Mouse (Mus musculus) lung, postnatal 0 days (tissue): ENCODE data around the gene Tcf7l2. TPM values are rescaled to one million over a fixed set of nuclear protein-coding genes. Genes with fewer than 3 reads are reported as not detected.

Experiments
- ATAC-seq: fragments of 200-750 bp; cut with Nextera tagmentation; 2 replicates; pipeline ENCODE4 v1.8.0; 2017; ENCODE audit warnings: moderate library complexity
- DNase-seq: peaks from one replicate; pipeline ENCODE4 v3.0.0-alpha.2; 2016; ENCODE audit warnings: low spot score
- H3K27ac ChIP-seq: fragments of 300-500 bp; sonication (generic); 2 replicates; pipeline ENCODE4 v1.5.1; 2014; ENCODE audit warnings: antibody characterized with exemption, mild to moderate bottlenecking, low read length, mixed read lengths
- H3K27me3 ChIP-seq: fragments of 300-500 bp; sonication (generic); replicated peaks from 2 replicates; pipeline ENCODE4 v1.6.1; 2014; ENCODE audit warnings: low read length, mixed read lengths; ENCODE audit not compliant: insufficient read depth
- H3K36me3 ChIP-seq: fragments of 300-500 bp; sonication (generic); 2 replicates; pipeline ENCODE4 v1.6.1; 2014; ENCODE audit warnings: low read length, mixed read lengths; ENCODE audit not compliant: insufficient read depth
- H3K4me1 ChIP-seq: fragments of 300-500 bp; sonication (generic); 2 replicates; pipeline ENCODE4 v1.6.1; 2014; ENCODE audit warnings: antibody characterized with exemption, low read depth, low read length, mixed read lengths; ENCODE audit not compliant: insufficient read depth
- H3K4me2 ChIP-seq: fragments of 300-500 bp; sonication (generic); replicated peaks from 2 replicates; pipeline ENCODE4 v1.6.1; 2014; ENCODE audit warnings: low read depth, mild to moderate bottlenecking, low read length, moderate library complexity, mixed read lengths
- H3K4me3 ChIP-seq: fragments of 300-500 bp; sonication (generic); 2 replicates; pipeline ENCODE4 v1.5.1; 2014; ENCODE audit warnings: low read depth, low read length
- H3K9ac ChIP-seq: fragments of 300-500 bp; sonication (generic); replicated peaks from 2 replicates; pipeline ENCODE4 v1.6.1; 2014; ENCODE audit warnings: low read depth, mild to moderate bottlenecking
- H3K9me3 ChIP-seq: fragments of 300-500 bp; sonication (generic); 2 replicates; pipeline ENCODE4 v1.6.1; 2016; ENCODE audit warnings: low read length, mixed read lengths
- CTCF ChIP-seq: IDR thresholded peaks from 2 replicates; pipeline ENCODE4 v1.5.1; 2016; ENCODE audit warnings: antibody characterized with exemption, mild to moderate bottlenecking
- EP300 ChIP-seq: IDR thresholded peaks from 2 replicates; pipeline ENCODE4 v1.6.1; 2016; ENCODE audit warnings: antibody characterized with exemption, mild to moderate bottlenecking, control low read depth
- WGBS: fragments of 180-500 bp; shearing (Covaris S2); extraction: QIAGEN DNeasy Blood & Tissue Kit; methylation state at CpG from one replicate; pipeline ENCODE4 v1.1.7; 2014; 5-methylcytosine and 5-hydroxymethylcytosine counted together
- polyA plus RNA-seq: library from polyadenylated mRNA; unstranded; fragments of >200 nt; fragmentation: Nextera tagmentation; extraction: Ambion mirVana; gene quantifications from 2 replicates; pipeline ENCODE4 v1.2.1, GENCODE M21; 2015

Gene Tcf7l2
- polyA plus RNA-seq, 1 experiment from 2014 or later: 44.4 TPM

GRCm38 (mm10) chr19:55791293-55791692 is 49.7 kb downstream of the Tcf7l2 start:
- Histone ChIP-seq H3K27ac (no peak overlapping the region), H3K4me1 (peaks cover 15% of the 10 kb centered on the region), H3K27me3 (no peaks in the 10 kb centered on the region), H3K4me3 (no peak overlapping the region), H3K36me3 (no peaks in the 10 kb centered on the region), H3K4me2 (no peak overlapping the region), H3K9ac (no peak overlapping the region), H3K9me3 (no peaks in the 10 kb centered on the region)
- WGBS: 62% methylated on average over 6 of the region's 6 CpGs
- TF ChIP-seq EP300 (no peak), CTCF (no peak)
- ATAC-seq (no peak), DNase-seq (no peak)

- no peaks in the 10 kb centered on the region for H3K27me3 ChIP-seq
- H3K9me3 ChIP-seq: no peaks in the 10 kb centered on the region
- ATAC-seq: no peak
- no peak for TF ChIP-seq CTCF
- TF ChIP-seq EP300: no peak
- peaks cover 15% of the 10 kb centered on the region for H3K4me1 ChIP-seq
- no peaks in the 10 kb centered on the region for H3K36me3 ChIP-seq
- 88% methylated on average over 6 of the region's 6 CpGs for WGBS
- no peak overlapping the region for H3K27ac ChIP-seq
- H3K4me3 ChIP-seq: no peak overlapping the region
- no peak overlapping the region for H3K4me2 ChIP-seq
- no peak overlapping the region for H3K9ac ChIP-seq
- DNase-seq: no peak
Measured at GRCm38 (mm10) chr19:55791886-55792285, 50.3 kb downstream of the Tcf7l2 start.

GRCm38 (mm10) chr19:55792571-55792970 is 51.0 kb downstream of the Tcf7l2 start:
- ATAC-seq (no peak), DNase-seq (no peak)
- no peak for TF ChIP-seq CTCF
- TF ChIP-seq EP300: no peak
- 26% methylated on average over 5 of the region's 5 CpGs for WGBS
- H3K9me3 ChIP-seq: no peaks in the 10 kb centered on the region
- peaks cover 15% of the 10 kb centered on the region for H3K4me1 ChIP-seq
- H3K27me3 ChIP-seq: no peaks in the 10 kb centered on the region
- H3K36me3 ChIP-seq: no peaks in the 10 kb centered on the region
- H3K4me2 ChIP-seq: 0 out of 2 replicates have a peak overlapping the region, but pooled peaks have one; percentile 8
- H3K4me3 ChIP-seq: no peak overlapping the region
- no peak overlapping the region for H3K9ac ChIP-seq
- no peak overlapping the region for H3K27ac ChIP-seq

- H3K27ac ChIP-seq: no peak overlapping the region
- DNase-seq (no peak), ATAC-seq (no peak)
- TF ChIP-seq EP300: no peak
- no peak for TF ChIP-seq CTCF
- no peaks in the 10 kb centered on the region for H3K27me3 ChIP-seq
- WGBS: 47% methylated on average over 4 of the region's 4 CpGs
- no peaks in the 10 kb centered on the region for H3K36me3 ChIP-seq
- H3K9me3 ChIP-seq: no peaks in the 10 kb centered on the region
- H3K4me1 ChIP-seq: peaks cover 15% of the 10 kb centered on the region
- H3K4me2 ChIP-seq: 0 out of 2 replicates have a peak overlapping the region, but pooled peaks have one; percentile 8
- H3K4me3 ChIP-seq: no peak overlapping the region
- H3K9ac ChIP-seq: no peak overlapping the region
Measured at GRCm38 (mm10) chr19:55793029-55793428, 51.4 kb downstream of the Tcf7l2 start.

DNA sequence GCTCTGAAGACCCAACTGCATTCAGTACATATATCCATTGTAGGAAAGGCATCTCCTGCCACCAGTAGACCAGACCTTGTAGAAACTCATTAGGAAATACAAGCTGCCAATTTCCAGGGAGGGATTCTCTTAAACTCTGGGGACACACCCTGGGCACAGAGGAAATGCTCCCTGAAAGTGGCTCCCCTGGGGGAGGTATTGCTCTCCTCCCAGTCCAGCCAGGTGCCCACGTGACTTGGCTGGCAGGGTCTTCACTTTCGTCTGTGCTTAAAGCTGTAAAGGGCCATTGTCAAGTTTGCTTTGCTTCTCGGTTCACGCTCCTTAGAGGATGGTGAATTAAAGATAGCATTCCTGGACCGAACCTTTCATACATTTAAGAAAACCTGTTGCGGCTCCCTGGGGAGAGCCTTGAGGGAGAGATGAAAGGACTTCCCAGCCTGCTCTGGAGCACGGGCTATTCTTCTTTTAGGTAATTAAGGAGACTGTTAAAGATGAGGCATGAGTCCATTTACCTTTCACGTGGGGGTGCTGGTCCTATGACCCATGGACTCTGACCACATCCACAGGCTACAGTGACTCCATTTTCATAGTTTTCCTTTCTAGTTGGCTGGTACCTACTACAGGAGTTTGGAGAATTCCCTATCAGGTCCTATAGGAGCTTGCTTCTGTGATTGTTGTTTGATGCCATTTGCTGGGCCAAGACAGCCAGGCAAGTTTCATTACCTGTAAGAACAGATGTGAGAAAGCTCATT is 52.8 kb downstream of the Tcf7l2 start:
- Histone ChIP-seq H3K36me3 (no peaks in the 10 kb centered on the region), H3K27ac (no peak overlapping the region), H3K4me2 (no peak overlapping the region), H3K27me3 (no peaks in the 10 kb centered on the region), H3K4me3 (no peak overlapping the region), H3K9ac (no peak overlapping the region), H3K4me1 (peaks cover 15% of the 10 kb centered on the region; the same call in 1 of the 2 replicates), H3K9me3 (no peaks in the 10 kb centered on the region)
- ATAC-seq: no peak
- 62% methylated on average over 8 of the region's 8 CpGs for WGBS
- no peak for DNase-seq
- TF ChIP-seq EP300 (no peak), CTCF (no peak)

GRCm38 (mm10) chr19:55794946-55795340 is 53.3 kb downstream of the Tcf7l2 start:
- WGBS: 88% methylated on average over 5 of the region's 5 CpGs
- no peak for TF ChIP-seq CTCF
- no peak for TF ChIP-seq EP300
- Histone ChIP-seq H3K36me3 (no peaks in the 10 kb centered on the region), H3K9ac (no peak overlapping the region), H3K27ac (no peak overlapping the region), H3K9me3 (no peaks in the 10 kb centered on the region), H3K4me3 (no peak overlapping the region), H3K4me2 (no peak overlapping the region), H3K4me1 (peaks cover 15% of the 10 kb centered on the region; the same call in 1 of the 2 replicates), H3K27me3 (no peaks in the 10 kb centered on the region)
- ATAC-seq (no peak), DNase-seq (no peak)
